Mouse (Mus musculus) forebrain, embryonic 14.5 days (tissue): ENCODE results near the gene Poll. TPM values are rescaled to one million over a fixed set of nuclear protein-coding genes. Genes with fewer than 3 reads are reported as not detected.

ENCODE experiments used
- ATAC-seq: fragments of 200-750 bp; cut with Nextera tagmentation; 2 replicates; pipeline ENCODE4 v1.8.0; 2017; ENCODE audit warnings: mild to moderate bottlenecking, moderate library complexity
- DNase-seq: peaks from one replicate; pipeline ENCODE4 v3.0.0-alpha.2; 2015; ENCODE audit warnings: low spot score
- H3K27ac ChIP-seq: fragments of 300-500 bp; sonication (generic); 2 replicates; pipeline ENCODE4 v1.5.1; 2014; ENCODE audit warnings: low read depth, mild to moderate bottlenecking, control low read depth, low read length, moderate library complexity
- H3K27me3 ChIP-seq: fragments of 300-500 bp; sonication (generic); replicated peaks from 2 replicates; pipeline ENCODE4 v1.6.1; 2014; ENCODE audit warnings: low read length, control low read depth, mixed read lengths; ENCODE audit not compliant: control insufficient read depth, insufficient read depth
- H3K36me3 ChIP-seq: fragments of 300-500 bp; sonication (generic); 2 replicates; pipeline ENCODE4 v1.6.1; 2014; ENCODE audit warnings: low read length, control low read depth; ENCODE audit not compliant: control insufficient read depth, insufficient read depth
- H3K4me1 ChIP-seq: fragments of 300-500 bp; sonication (generic); 2 replicates; pipeline ENCODE4 v1.6.1; 2014; ENCODE audit warnings: antibody characterized with exemption, low read length, control low read depth; ENCODE audit not compliant: control insufficient read depth, insufficient read depth
- H3K4me2 ChIP-seq: fragments of 300-500 bp; sonication (generic); 2 replicates; pipeline ENCODE4 v1.6.1; 2014; ENCODE audit warnings: mild to moderate bottlenecking, control low read depth, low read length
- H3K4me3 ChIP-seq: fragments of 300-500 bp; sonication (generic); 2 replicates; pipeline ENCODE4 v1.5.1; 2014; ENCODE audit warnings: low read depth, low read length, control low read depth
- H3K9ac ChIP-seq: fragments of 300-500 bp; sonication (generic); 2 replicates; pipeline ENCODE4 v1.6.1; 2014; ENCODE audit warnings: mild to moderate bottlenecking, low read length, control low read depth, moderate library complexity
- H3K9me3 ChIP-seq: fragments of 300-500 bp; sonication (generic); replicated peaks from 2 replicates; pipeline ENCODE4 v1.6.1; 2016; ENCODE audit warnings: low read length, control low read depth, mixed read lengths; ENCODE audit not compliant: control insufficient read depth
- WGBS: fragments of 180-500 bp; shearing (Covaris S2); extraction: QIAGEN DNeasy Blood & Tissue Kit; methylation state at CpG from one replicate; pipeline ENCODE4 v1.1.7; 2014; 5-methylcytosine and 5-hydroxymethylcytosine counted together
- polyA plus RNA-seq: library from polyadenylated mRNA; unstranded; fragments of >200 nt; fragmentation: Nextera tagmentation; extraction: Ambion mirVana; gene quantifications from 2 replicates; pipeline ENCODE4 v1.2.1, GENCODE M21; 2014

Gene Poll
- 11.5 and 13.0 TPM in 2 replicates for polyA plus RNA-seq

DNA sequence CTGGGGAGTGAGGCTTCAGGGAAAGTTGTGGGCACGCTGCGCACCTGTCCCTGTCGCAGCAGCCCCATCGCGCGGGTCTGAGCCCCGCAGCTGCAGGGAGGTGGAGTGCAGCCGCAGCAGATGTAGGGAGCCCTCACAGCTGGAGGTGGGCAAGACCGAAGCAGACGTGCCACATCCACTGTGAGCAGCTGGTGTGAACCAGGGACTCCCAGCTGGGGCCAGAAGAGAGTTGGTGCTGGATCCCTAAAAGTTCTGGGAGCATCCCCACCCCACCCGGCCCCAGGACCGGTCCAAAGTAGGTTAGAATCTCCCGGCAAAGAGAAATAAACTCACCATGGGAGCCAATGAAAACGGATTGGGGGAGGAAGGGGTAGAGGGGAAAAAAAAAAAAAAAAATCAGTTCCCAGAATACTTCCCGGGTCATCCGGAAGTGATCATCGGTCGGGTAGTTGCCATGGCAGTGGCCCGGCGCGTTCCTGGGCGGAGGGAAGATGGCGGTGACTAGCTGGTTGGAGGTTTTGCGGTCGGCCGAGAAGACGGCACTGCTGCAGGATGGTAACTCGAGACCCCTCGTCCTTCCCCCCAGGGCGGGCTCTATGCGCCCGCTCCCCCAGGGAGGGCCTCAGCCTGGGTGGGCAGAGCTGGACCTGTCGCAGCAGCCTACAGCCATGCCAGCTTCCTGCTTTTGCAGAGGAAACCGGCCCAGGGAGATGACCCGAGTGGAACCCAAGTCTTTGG, at the start of gene Poll, which contains the start of gene Gm17018:
Gene Poll (minus strand): TSS at position 379 of the 738 bp plus-strand sequence.
Gene Gm17018 (plus strand): TSS at position 463 of the 738 bp plus-strand sequence.
- Histone ChIP-seq H3K4me3 (peak within 1 kb of the TSS; percentile 58), H3K27ac (peak within 1 kb of the TSS; percentile 52; the same call in 1 of the 2 replicates), H3K4me2 (peak within 1 kb of the TSS; percentile 76), H3K4me1 (peaks cover 7% of the 10 kb centered on the region; the same call in 1 of the 2 replicates), H3K9ac (peak within 1 kb of the TSS; percentile 66), H3K36me3 (0 out of 2 replicates have a peak, but pooled peaks cover 13% of the 10 kb centered on the region), H3K9me3 (no peaks in the 10 kb centered on the region), H3K27me3 (no peaks in the 10 kb centered on the region)
- ATAC-seq: peak; percentile 92
- WGBS: under 1% methylated on average over 35 of the region's 35 CpGs
- DNase-seq: peak; percentile 90

DNA sequence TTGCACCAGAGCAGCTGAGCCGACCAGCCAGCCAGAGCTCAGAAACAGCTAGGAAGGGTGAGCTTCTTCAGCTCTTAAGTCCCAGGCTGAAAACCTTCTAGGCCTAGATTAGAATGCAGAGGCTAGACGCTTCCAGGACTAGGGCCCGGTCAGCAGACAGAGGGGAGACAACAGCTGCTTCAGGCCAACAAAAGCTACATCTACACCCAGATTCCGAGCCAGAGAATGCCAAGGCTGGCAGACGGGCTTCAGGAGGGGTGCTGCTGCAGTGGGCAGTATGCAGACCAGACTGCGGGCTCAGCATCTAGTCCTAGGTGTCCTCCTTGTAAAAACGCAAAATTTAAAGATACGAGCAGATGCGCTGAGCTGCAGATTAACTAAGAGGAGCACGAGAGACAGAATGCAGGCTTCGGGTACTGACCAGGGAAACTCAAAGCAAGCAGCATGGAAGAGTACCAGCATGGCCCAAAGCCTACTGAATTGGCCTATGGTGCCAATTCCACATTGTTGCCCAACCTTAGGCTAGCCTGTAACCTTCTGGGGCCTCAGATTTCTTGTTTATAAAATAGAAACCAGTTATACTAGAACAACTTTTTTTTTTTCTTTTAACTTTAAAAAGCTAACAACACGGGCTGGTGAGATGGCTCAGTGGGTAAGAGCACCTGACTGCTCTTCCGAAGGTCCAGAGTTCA, 48.5 kb upstream of the Poll start:
- H3K27me3 ChIP-seq: peaks cover 28% of the 10 kb centered on the region
- no peaks in the 10 kb centered on the region for H3K9me3 ChIP-seq
- H3K4me1 ChIP-seq: peaks cover 13% of the 10 kb centered on the region
- no peaks in the 10 kb centered on the region for H3K36me3 ChIP-seq
- H3K4me3 ChIP-seq: no peak overlapping the region
- no peak overlapping the region for H3K27ac ChIP-seq
- no peak overlapping the region for H3K9ac ChIP-seq
- no peak overlapping the region for H3K4me2 ChIP-seq
- DNase-seq (no peak), ATAC-seq (no peak)
- WGBS: 79% methylated on average over 13 of the region's 13 CpGs

DNA sequence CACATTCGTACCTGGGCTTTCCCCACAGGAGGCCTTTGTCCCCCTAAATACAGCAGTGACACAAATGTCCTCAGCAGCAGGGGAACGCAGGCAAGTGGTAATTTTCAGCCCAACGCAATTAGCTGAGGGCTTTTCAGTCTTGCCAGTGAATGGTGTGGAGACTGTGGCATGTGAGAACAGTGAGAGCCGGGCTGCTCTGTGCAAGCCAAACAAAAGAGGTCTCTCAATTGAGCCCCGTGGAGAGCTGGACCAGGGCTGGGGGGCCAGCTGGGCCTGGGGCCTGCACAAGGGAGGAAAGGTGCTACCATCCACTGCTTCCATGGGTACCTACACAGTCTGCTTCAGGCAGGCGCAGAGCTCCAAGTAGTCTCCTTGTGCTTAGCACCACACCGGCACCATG, 47.1 kb upstream of the Poll start:
- H3K4me2 ChIP-seq: no peak overlapping the region
- H3K9ac ChIP-seq: peak overlapping the region; percentile 35; the same call in 1 of the 2 replicates
- 5% methylated on average over 7 of the region's 7 CpGs for WGBS
- peak; percentile 78 for DNase-seq
- peak overlapping the region; percentile 66; the same call in 1 of the 2 replicates for H3K27ac ChIP-seq
- peak; percentile 81 for ATAC-seq
- peaks cover 13% of the 10 kb centered on the region for H3K4me1 ChIP-seq
- no peaks in the 10 kb centered on the region for H3K36me3 ChIP-seq
- H3K9me3 ChIP-seq: no peaks in the 10 kb centered on the region
- H3K4me3 ChIP-seq: no peak overlapping the region
- H3K27me3 ChIP-seq: peaks cover 37% of the 10 kb centered on the region

DNA sequence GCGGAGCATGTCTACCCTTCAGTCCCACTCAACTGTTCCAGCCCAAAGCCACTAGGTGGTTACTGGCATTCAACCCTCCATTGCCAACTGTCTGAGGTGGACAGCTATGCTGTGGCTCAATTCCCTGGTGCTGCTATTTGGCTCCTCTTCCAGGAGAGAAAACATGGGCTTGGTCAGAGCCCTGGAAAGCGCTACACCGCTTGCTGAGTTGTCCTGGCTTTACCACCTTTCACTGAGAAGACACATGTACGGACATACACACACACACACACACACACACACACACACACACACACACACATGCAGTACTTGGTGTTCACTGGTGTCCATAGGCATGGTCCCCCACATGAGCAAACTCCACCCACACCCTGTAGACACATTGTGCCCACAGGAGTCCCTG, 46.4 kb upstream of the Poll start:
- Histone ChIP-seq H3K36me3 (no peaks in the 10 kb centered on the region), H3K9me3 (no peaks in the 10 kb centered on the region), H3K4me3 (no peak overlapping the region), H3K4me1 (peaks cover 13% of the 10 kb centered on the region), H3K27ac (no peak overlapping the region), H3K9ac (no peak overlapping the region), H3K27me3 (peaks cover 43% of the 10 kb centered on the region), H3K4me2 (no peak overlapping the region)
- ATAC-seq: no peak
- no peak for DNase-seq
- WGBS: 40% methylated on average over 4 of the region's 4 CpGs

DNA sequence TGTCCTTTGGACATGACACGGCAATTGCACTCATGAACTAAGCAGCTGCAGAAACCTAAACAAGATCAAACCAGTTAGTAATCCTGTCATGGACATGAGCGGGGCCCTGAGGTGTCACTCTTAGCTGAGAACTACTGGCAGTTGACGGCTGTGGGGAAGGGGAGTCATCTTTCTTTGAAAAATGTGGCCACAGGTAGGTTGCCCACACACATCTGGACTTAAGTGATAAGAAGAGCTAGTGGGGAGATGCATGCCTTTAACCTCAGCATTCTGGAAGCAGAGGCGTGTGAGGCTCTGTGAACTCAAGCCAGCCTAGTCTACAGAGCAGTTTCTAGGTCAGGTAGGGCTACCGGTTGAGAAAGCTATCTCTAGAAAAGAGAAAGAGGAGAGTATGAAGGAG, 42.3 kb upstream of the Poll start:
- no peak for DNase-seq
- no peak overlapping the region for H3K4me3 ChIP-seq
- no peak overlapping the region for H3K4me2 ChIP-seq
- no peaks in the 10 kb centered on the region for H3K36me3 ChIP-seq
- H3K9me3 ChIP-seq: no peaks in the 10 kb centered on the region
- no peak overlapping the region for H3K9ac ChIP-seq
- no peak for ATAC-seq
- no peak overlapping the region for H3K27ac ChIP-seq
- H3K4me1 ChIP-seq: peaks cover 8% of the 10 kb centered on the region
- WGBS: 96% methylated on average over 5 of the region's 5 CpGs
- peaks cover 79% of the 10 kb centered on the region for H3K27me3 ChIP-seq

DNA sequence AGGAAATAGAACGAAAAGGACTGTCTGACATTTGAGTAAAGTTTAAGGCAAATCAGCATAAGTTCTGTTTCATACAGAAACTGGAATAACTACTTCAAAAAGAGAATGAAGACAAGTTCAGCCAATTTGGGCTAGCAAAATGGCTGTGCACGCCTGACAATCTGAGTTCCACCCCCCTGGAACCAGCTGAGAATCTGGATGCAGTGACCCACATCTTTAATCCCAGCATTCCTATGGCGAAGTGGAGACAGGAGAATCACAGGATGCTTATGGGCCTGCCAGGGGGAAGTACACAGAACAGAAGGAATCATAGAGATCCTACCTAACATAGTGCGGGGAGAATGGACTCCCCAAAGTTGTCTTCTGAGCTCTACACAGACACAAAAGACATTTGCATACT, 36.8 kb upstream of the Poll start:
- Histone ChIP-seq H3K4me1 (0 out of 2 replicates have a peak, but pooled peaks cover 4% of the 10 kb centered on the region), H3K9ac (no peak overlapping the region), H3K9me3 (no peaks in the 10 kb centered on the region), H3K4me3 (no peak overlapping the region), H3K4me2 (no peak overlapping the region), H3K27me3 (peaks cover 97% of the 10 kb centered on the region), H3K27ac (no peak overlapping the region), H3K36me3 (no peaks in the 10 kb centered on the region)
- 73% methylated on average over 4 of the region's 4 CpGs for WGBS
- no peak for DNase-seq
- no peak for ATAC-seq

DNA sequence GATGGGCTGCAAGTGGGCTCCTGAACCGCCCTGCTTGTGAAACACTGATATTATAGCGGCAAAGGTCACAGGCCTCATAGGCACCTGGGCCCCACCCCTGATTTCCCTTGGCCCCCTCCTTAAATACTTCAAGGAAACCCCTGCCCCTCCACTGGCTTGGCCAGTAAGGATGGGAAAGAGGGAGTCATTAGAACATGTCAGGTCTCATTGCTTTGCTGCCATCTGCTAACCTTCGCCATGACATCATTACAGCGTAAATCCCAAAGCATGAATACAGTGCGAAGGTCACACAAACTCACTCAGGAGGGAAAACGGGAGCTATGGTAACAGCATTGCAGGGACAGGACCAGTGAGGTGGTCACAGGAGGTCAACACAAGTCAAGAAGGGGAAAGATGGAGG, 36.1 kb upstream of the Poll start:
- Histone ChIP-seq H3K36me3 (no peaks in the 10 kb centered on the region), H3K27ac (no peak overlapping the region), H3K9me3 (no peaks in the 10 kb centered on the region), H3K9ac (no peak overlapping the region), H3K4me1 (0 out of 2 replicates have a peak, but pooled peaks cover 4% of the 10 kb centered on the region), H3K4me2 (no peak overlapping the region), H3K27me3 (peaks cover 98% of the 10 kb centered on the region), H3K4me3 (no peak overlapping the region)
- DNase-seq: no peak
- ATAC-seq: peak; percentile 42
- WGBS: 26% methylated on average over 6 of the region's 6 CpGs

DNA sequence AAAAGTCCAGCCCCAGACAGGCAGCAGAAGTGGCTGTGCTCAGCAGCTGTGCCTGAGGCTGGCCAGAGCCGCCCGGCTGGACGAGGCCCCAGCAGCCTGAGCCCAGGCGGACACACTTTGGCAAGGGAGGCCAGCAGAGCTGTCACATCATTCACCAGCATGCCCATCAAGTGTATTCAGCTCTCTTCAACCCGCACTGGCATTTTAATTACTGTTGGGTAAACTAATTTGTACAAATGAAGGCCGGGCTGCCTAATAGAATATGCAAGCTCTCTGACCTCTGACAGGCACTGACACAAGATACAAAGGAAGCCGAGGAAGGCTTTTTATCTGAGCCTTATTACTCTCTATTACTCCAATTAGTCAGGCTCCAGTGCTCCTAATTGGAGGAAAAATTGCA, 35.7 kb upstream of the Poll start:
- Histone ChIP-seq H3K27me3 (peaks cover 97% of the 10 kb centered on the region), H3K27ac (no peak overlapping the region)
- ATAC-seq: peak; percentile 93

More for the DNA sequence above, 35.7 kb upstream of the Poll start:
- H3K4me2 ChIP-seq: no peak overlapping the region
- no peak overlapping the region for H3K9ac ChIP-seq
- H3K36me3 ChIP-seq: no peaks in the 10 kb centered on the region
- no peaks in the 10 kb centered on the region for H3K9me3 ChIP-seq
- no peak overlapping the region for H3K4me3 ChIP-seq
- 0 out of 2 replicates have a peak, but pooled peaks cover 4% of the 10 kb centered on the region for H3K4me1 ChIP-seq
- DNase-seq: peak; percentile 91
- 5% methylated on average over 7 of the region's 7 CpGs for WGBS
